Mouse (Mus musculus) testis, adult 2 months (tissue): ENCODE measurements around the gene Fpr3.

Source experiments
- CTCF ChIP-seq: fragments of 200-500 bp; IDR thresholded peaks from 2 replicates; pipeline ENCODE4 v1.5.1; 2012; ENCODE audit warnings: low read depth, mild to moderate bottlenecking, inconsistent platforms, low read length, moderate library complexity; ENCODE audit not compliant: control insufficient read depth, insufficient read depth, insufficient replicate concordance
- POLR2A ChIP-seq: fragments of 200-500 bp; IDR thresholded peaks from 2 replicates; pipeline ENCODE4 v1.6.1; 2012; ENCODE audit warnings: low read depth, mild to moderate bottlenecking, inconsistent platforms, low read length, moderate library complexity; ENCODE audit not compliant: control insufficient read depth

- TF ChIP-seq POLR2A (peak; percentile 35; the same call in 1 of the 2 replicates), CTCF (peak; percentile 55)
These were observed 49.5 kb upstream of the Fpr3 start for GRCm38 (mm10) chr17:17837919-17838701.
